Mouse (Mus musculus) liver, postnatal 0 days (tissue): ENCODE data around the gene Gm11027.

Experiments used
- CTCF ChIP-seq: sonication (generic); IDR thresholded peaks from 2 replicates; pipeline ENCODE4 v1.5.1; 2016; ENCODE audit warnings: antibody characterized with exemption, low read depth
- EP300 ChIP-seq: IDR thresholded peaks from 2 replicates; pipeline ENCODE4 v1.6.1; 2016; ENCODE audit warnings: antibody characterized with exemption, low read depth, mild to moderate bottlenecking

GRCm38 (mm10) chr12:116264756-116265155, 10.4 kb upstream of the Gm11027 start:
- TF ChIP-seq CTCF (no peak), EP300 (no peak)
